Mouse (Mus musculus) cerebellum, adult 2 months (tissue): ENCODE data around the gene Smdt1.

ENCODE experiments used
- CTCF ChIP-seq: fragments of 200-500 bp; IDR thresholded peaks from 2 replicates; pipeline ENCODE4 v1.5.1; 2011; ENCODE audit warnings: low read depth, mild to moderate bottlenecking, control low read depth, low read length, moderate library complexity, borderline replicate concordance; ENCODE audit not compliant: insufficient read depth
- POLR2A ChIP-seq: fragments of 200-500 bp; IDR thresholded peaks from 2 replicates; pipeline ENCODE4 v1.6.1; 2011; ENCODE audit warnings: low read length, control low read depth, borderline replicate concordance; ENCODE audit not compliant: insufficient read depth

- TF ChIP-seq POLR2A (no peak), CTCF (no peak)
Measured at GRCm38 (mm10) chr15:82346580-82347302, 8.0 kb downstream of the Smdt1 start.
